Mouse (Mus musculus) bone marrow macrophage, adult 2 months (primary cell): ENCODE results near the gene Wdr66.

ENCODE experiments used
- CTCF ChIP-seq: IDR thresholded peaks from 2 replicates; pipeline ENCODE4 v1.5.1; 2012; ENCODE audit warnings: low read depth, mild to moderate bottlenecking, low read length, moderate library complexity
- POLR2A ChIP-seq: IDR thresholded peaks from 2 replicates; pipeline ENCODE4 v1.6.1; 2012; ENCODE audit warnings: mild to moderate bottlenecking, low read depth, low read length, borderline replicate concordance

DNA sequence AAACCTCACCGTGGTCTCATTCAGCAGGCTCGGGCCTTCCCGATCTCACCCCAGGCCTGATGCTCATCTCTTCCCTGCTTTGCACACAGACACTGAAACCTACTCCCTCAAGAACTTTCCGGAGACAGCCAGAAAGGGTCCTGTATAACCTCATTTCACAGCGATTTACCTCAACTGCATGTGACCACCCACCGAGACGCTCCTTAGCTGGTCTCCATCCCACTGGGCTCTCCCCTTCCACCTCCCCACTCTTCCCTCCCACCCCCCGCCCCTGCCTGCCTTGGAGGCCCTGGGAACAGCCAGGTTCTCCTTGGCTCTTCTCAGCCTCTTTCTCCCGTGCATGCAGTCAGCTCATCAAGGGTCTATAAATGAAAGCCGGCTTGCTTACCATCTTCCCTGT is 57.9 kb downstream of the Wdr66 start:
- TF ChIP-seq POLR2A (no peak), CTCF (no peak)
